Mouse (Mus musculus): Measurements from ENCODE around the gene Olfr420. TPM values are rescaled to one million over a fixed set of nuclear protein-coding genes. Genes with fewer than 3 reads are reported as not detected.

Gene Olfr420
- polyA plus RNA-seq (2012) = not detected in 2 replicates

GRCm38 (mm10) chr1:174155333-174155732 lies at the start of gene Olfr420:
Gene Olfr420 (plus strand): TSS chr1:174155633.
- TF ChIP-seq GATA1 (IDR thresholded peaks at IDR 0.05; ENCODE audit: low read length) = no peak

DNA sequence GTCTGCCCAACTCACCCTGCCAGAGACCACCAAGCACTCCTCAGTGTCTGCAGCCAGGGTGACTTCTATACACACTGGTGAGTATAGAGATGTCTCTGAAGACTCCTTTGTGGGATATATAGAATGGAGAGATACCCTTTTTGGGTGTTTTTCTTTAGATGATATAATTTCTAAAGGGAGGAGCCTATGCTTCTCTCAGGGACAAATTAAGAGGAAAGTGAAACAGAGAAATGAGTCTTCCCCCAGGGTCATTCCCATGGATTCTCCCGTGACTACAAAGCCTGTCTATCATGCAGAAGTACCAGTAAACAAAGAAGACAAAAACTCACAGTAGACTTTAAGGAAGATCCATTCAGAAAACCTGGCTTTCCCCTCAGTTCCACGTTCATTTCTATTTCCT lies 34.4 kb upstream of the Olfr420 start, which contains the start of gene Olfr231:
Gene Olfr231 (minus strand): TSS at position 101 of the 400 bp plus-strand sequence.
- no peak for TF ChIP-seq GATA1 (IDR thresholded peaks at IDR 0.05; ENCODE audit: low read length)

- TF ChIP-seq GATA1 (IDR thresholded peaks at IDR 0.05; ENCODE audit: low read length) = no peak
Measured at GRCm38 (mm10) chr1:174131217-174131616, 24.2 kb upstream of the Olfr420 start, which contains the start of gene Olfr424. Gene Olfr424 (plus strand): TSS chr1:174131517.

DNA sequence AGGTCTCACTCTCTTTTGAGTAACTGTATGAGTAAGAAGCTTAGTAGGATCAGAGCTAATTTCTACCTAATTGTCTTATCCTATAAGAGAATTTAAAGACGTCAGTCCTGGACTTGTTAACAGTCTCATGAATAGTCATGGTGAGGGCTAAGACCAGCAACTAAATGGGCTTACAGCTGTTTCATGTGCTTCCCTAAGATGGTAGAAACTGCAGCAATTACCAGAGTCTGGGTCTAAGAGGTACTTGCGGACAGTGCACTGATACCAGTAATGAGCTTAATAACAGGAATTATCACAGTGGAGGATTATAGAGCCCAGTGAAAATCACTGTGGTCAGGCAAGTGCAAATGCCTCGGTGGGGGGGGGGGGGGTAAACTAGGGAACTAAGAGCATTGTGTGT lies 23.4 kb upstream of the Olfr420 start:
- no peak for TF ChIP-seq GATA1 (IDR thresholded peaks at IDR 0.05; ENCODE audit: low read length)

DNA sequence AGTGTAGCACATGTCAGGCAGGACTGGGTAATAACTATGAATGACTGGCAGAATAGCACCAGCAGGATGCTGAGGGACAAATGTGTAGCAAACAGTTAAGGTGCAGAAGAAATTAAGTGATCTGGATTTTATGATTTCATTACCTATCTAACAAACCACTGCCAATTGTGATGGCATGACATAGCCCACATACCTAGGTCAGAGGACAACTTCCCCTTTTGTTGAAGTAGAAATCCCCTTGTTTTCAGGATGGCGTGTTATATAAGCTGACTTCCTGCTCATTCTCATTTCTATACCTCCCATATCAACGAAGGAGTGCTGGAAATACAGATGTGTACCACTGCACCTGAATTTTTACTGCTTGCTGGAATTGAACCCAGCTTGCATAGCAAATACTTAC lies 14.0 kb upstream of the Olfr420 start:
- no peak for TF ChIP-seq GATA1 (IDR thresholded peaks at IDR 0.05; ENCODE audit: low read length)

DNA sequence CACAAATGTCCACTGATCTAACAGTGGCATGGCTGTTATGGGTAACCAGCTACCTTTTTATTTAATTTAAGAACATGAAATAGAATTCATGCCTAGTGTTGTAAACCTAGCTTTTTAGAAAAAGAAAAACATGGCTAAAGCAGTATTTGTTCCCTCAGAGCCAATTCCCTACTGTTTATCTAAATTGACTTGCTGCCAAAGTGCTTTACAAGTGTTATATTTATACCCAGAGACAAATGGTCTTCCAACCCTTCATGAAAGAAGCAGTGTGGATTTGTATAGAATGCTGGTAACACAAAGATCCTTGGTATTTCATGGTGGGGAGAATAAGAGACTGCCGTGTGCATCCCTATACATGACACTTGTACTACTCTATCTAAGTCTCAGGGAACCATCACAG lies 8.7 kb upstream of the Olfr420 start:
- no peak for TF ChIP-seq GATA1 (IDR thresholded peaks at IDR 0.05; ENCODE audit: low read length)

GRCm38 (mm10) chr1:174149289-174149688 lies 6.1 kb upstream of the Olfr420 start:
- TF ChIP-seq GATA1 (IDR thresholded peaks at IDR 0.05; ENCODE audit: low read length) = no peak

GRCm38 (mm10) chr1:174157622-174158021 lies 2.2 kb downstream of the Olfr420 start:
- no peak for TF ChIP-seq GATA1 (IDR thresholded peaks at IDR 0.05; ENCODE audit: low read length)

GRCm38 (mm10) chr1:174158512-174158911 lies 3.1 kb downstream of the Olfr420 start:
- TF ChIP-seq GATA1 (IDR thresholded peaks at IDR 0.05; ENCODE audit: low read length) = no peak

DNA sequence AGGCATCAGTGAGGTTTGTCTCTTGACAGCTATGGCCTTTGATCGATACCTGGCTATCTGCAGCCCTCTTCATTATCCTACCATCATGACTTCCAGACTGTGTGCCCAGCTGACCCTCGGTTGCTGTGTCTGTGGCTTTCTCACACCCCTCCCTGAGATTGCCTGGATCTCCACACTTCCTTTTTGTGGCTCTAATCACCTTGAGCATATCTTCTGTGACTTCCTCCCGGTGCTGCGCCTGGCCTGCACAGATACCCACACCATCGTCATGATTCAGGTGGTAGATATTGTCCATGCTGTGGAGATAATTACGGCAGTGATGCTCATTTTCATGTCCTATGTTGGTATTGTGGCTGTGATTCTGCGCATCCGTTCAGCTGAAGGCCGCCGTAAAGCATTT lies 3.7 kb downstream of the Olfr420 start:
- peak; percentile 80 for TF ChIP-seq GATA1 (IDR thresholded peaks at IDR 0.05; ENCODE audit: low read length)

DNA sequence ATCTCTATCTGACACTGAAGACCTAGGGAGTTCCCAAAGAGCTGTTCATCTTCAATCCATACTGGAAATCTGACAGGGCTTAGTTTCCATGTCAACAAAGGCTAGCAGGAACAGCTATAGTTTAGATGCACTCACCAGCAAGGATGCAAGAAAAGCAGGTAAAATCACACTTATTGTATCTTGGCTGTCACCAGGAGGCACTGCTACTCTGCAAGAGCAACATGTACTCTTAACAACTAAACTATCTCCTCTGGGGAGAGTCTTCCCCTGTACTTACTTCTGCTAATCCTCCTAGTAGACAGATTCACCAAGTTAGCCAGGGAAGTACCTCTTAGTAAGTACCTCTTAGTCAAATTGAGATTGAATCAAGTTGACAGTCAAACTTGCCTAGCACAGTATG lies 13.6 kb downstream of the Olfr420 start:
- TF ChIP-seq GATA1 (IDR thresholded peaks at IDR 0.05; ENCODE audit: low read length) = no peak

GRCm38 (mm10) chr1:174170706-174171501 lies 15.5 kb downstream of the Olfr420 start:
- no peak for TF ChIP-seq GATA1 (IDR thresholded peaks at IDR 0.05; ENCODE audit: low read length)

- TF ChIP-seq GATA1 (IDR thresholded peaks at IDR 0.05; ENCODE audit: low read length) = peak; percentile 58
Measured at GRCm38 (mm10) chr1:174171537-174171936, 16.1 kb downstream of the Olfr420 start.

GRCm38 (mm10) chr1:174172605-174173004 lies 17.2 kb downstream of the Olfr420 start, which contains the start of gene Spta1:
Gene Spta1 (plus strand): TSS chr1:174172776.
- TF ChIP-seq GATA1 (IDR thresholded peaks at IDR 0.05; ENCODE audit: low read length) = no peak

- no peak for TF ChIP-seq GATA1 (IDR thresholded peaks at IDR 0.05; ENCODE audit: low read length)
Measured at GRCm38 (mm10) chr1:174204699-174205098, 49.3 kb downstream of the Olfr420 start.

Other genes starting within 250 kb of the Olfr420 start
- gene Ifi211, start 242.6 kb upstream of the Olfr420 start, polyA plus RNA-seq (2012) = not detected in 2 replicates
- gene Mndal, start 213.1 kb upstream of the Olfr420 start, polyA plus RNA-seq (2012) = not detected in 2 replicates
- not detected in 2 replicates for gene Ifi203, start 213.0 kb upstream of the Olfr420 start, polyA plus RNA-seq (2012)
- not detected in 2 replicates for gene Ifi202b, start 172.9 kb upstream of the Olfr420 start, polyA plus RNA-seq (2012)
- not detected in 2 replicates for gene Ifi205, start 123.8 kb upstream of the Olfr420 start, polyA plus RNA-seq (2012)
- gene Olfr433, start 114.9 kb upstream of the Olfr420 start, polyA plus RNA-seq (2012) = not detected in 2 replicates
- not detected in 2 replicates for gene Olfr432, start 106.4 kb upstream of the Olfr420 start, polyA plus RNA-seq (2012)
- gene Olfr430, start 89.0 kb upstream of the Olfr420 start, polyA plus RNA-seq (2012) = not detected in 2 replicates
- gene Olfr429, start 71.3 kb upstream of the Olfr420 start, polyA plus RNA-seq (2012) = not detected in 2 replicates
- not detected in 2 replicates for gene Olfr427, start 58.7 kb upstream of the Olfr420 start, polyA plus RNA-seq (2012)
- not detected in 2 replicates for gene Olfr231, start 34.5 kb upstream of the Olfr420 start, polyA plus RNA-seq (2012)
- not detected in 2 replicates for gene Olfr424, start 24.1 kb upstream of the Olfr420 start, polyA plus RNA-seq (2012)
- gene Spta1, start 17.1 kb downstream of the Olfr420 start, polyA plus RNA-seq (2012) = 2.9 and 3.0 TPM in 2 replicates
- gene Olfr419, start 96.4 kb downstream of the Olfr420 start, polyA plus RNA-seq (2012) = not detected in 2 replicates
- gene Mptx1, start 174.9 kb downstream of the Olfr420 start, polyA plus RNA-seq (2012) = not detected in 2 replicates
- not detected in 2 replicates for gene Olfr417, start 209.5 kb downstream of the Olfr420 start, polyA plus RNA-seq (2012)
- not detected in 2 replicates for gene Olfr248, start 235.4 kb downstream of the Olfr420 start, polyA plus RNA-seq (2012)